Mouse (Mus musculus) MEL (cell line): ENCODE measurements around the gene Abtb1. TPM values are rescaled to one million over a fixed set of nuclear protein-coding genes. Genes with fewer than 3 reads are reported as not detected.

Experiments used
- DNase-seq: peaks from one replicate; pipeline ENCODE4 v3.0.0; 2011; ENCODE audit warnings: low read depth, low spot score
- H3K27ac ChIP-seq: 2 replicates; pipeline ENCODE4 v1.5.1; 2012; ENCODE audit warnings: low read depth, mild to moderate bottlenecking, control low read depth, low read length, moderate library complexity; ENCODE audit not compliant: control insufficient read depth
- H3K27me3 ChIP-seq, 2 experiments: fragments of 150-350 bp in 1 of 2; sonication (generic) in 1 of 2; 2 replicates each; pipeline ENCODE4 v1.6.1; 2012; ENCODE audit warnings: low read length in 2 of 2, mild to moderate bottlenecking in 2 of 2, improper control_type of control experiment in 1 of 2, moderate library complexity in 1 of 2; ENCODE audit not compliant: insufficient read depth in 2 of 2, control insufficient read depth in 1 of 2
- H3K36me3 ChIP-seq, 2 experiments: 2 replicates each; pipeline ENCODE4 v1.6.1; 2012 to 2014; ENCODE audit warnings: low read length in 2 of 2, improper control_type of control experiment in 1 of 2, inconsistent platforms in 1 of 2, mild to moderate bottlenecking in 1 of 2; ENCODE audit not compliant: insufficient read depth in 2 of 2, control insufficient read depth in 1 of 2
- H3K4me1 ChIP-seq, 2 experiments: fragments of 150-350 bp in 1 of 2; sonication (generic) in 1 of 2; 2 replicates each; pipeline ENCODE4 v1.6.1; 2012; ENCODE audit warnings: low read length in 2 of 2, improper control_type of control experiment in 1 of 2, mild to moderate bottlenecking in 1 of 2; ENCODE audit not compliant: insufficient read depth in 2 of 2, control insufficient read depth in 1 of 2
- H3K4me3 ChIP-seq, 2 experiments: fragments of 150-350 bp in 1 of 2; sonication (generic) in 1 of 2; 2 replicates each; pipeline ENCODE4 v1.5.1; 2012; ENCODE audit warnings: low read depth in 2 of 2, low read length in 2 of 2, mild to moderate bottlenecking in 2 of 2, moderate library complexity in 2 of 2, control low read depth in 1 of 2, improper control_type of control experiment in 1 of 2; ENCODE audit not compliant: control insufficient read depth in 1 of 2, insufficient read depth in 1 of 2
- H3K79me2 ChIP-seq: 2 replicates; pipeline ENCODE4 v1.6.1; 2012; ENCODE audit warnings: mild to moderate bottlenecking, low read length, moderate library complexity; ENCODE audit not compliant: control insufficient read depth, poor library complexity, insufficient read depth
- H3K9ac ChIP-seq: 2 replicates; pipeline ENCODE4 v1.6.1; 2012; ENCODE audit warnings: low read depth, mild to moderate bottlenecking, control low read depth, low read length, moderate library complexity; ENCODE audit not compliant: control insufficient read depth, poor library complexity, severe bottlenecking
- H3K9me3 ChIP-seq: fragments of 150-350 bp; sonication (generic); replicated peaks from 2 replicates; pipeline ENCODE4 v1.6.1; 2012; ENCODE audit warnings: mild to moderate bottlenecking, low read length, improper control_type of control experiment, moderate library complexity; ENCODE audit not compliant: insufficient read depth
- BHLHE40 ChIP-seq: IDR thresholded peaks from 2 replicates; pipeline ENCODE4 v1.6.1; 2012; ENCODE audit warnings: low read depth, mild to moderate bottlenecking, inconsistent platforms, low read length, improper control_type of control experiment, borderline replicate concordance
- CHD1 ChIP-seq: IDR thresholded peaks from 2 replicates; pipeline ENCODE4 v1.6.1; 2012; ENCODE audit warnings: low read depth, mild to moderate bottlenecking, inconsistent platforms, low read length, improper control_type of control experiment
- CHD2 ChIP-seq: IDR thresholded peaks from 2 replicates; pipeline ENCODE4 v1.6.1; 2011; ENCODE audit warnings: low read length, improper control_type of control experiment
- CTCF ChIP-seq, 3 experiments: IDR thresholded peaks in 2 of 3; conservative IDR thresholded peaks in 1 of 3; 2 replicates each; pipeline ENCODE4 v1.5.1; 2011 to 2012; ENCODE audit warnings: low read length in 3 of 3, low read depth in 2 of 3, mild to moderate bottlenecking in 2 of 3, improper control_type of control experiment in 1 of 3, inconsistent platforms in 1 of 3, mixed read lengths in 1 of 3, moderate library complexity in 1 of 3; ENCODE audit not compliant: control insufficient read depth in 1 of 3, insufficient read depth in 1 of 3, poor library complexity in 1 of 3, severe bottlenecking in 1 of 3
- ETS1 ChIP-seq: IDR thresholded peaks from 2 replicates; pipeline ENCODE4 v1.6.1; 2012; ENCODE audit warnings: low read depth, mild to moderate bottlenecking, inconsistent platforms, low read length, improper control_type of control experiment, moderate library complexity
- GABPA ChIP-seq: IDR thresholded peaks from 2 replicates; pipeline ENCODE4 v1.6.1; 2012; ENCODE audit warnings: low read depth, mild to moderate bottlenecking, inconsistent platforms, low read length, improper control_type of control experiment, moderate library complexity
- GATA1 ChIP-seq: IDR thresholded peaks from 2 replicates; pipeline ENCODE4 v1.6.1; 2011; ENCODE audit warnings: low read depth, low read length, improper control_type of control experiment
- MAZ ChIP-seq: IDR thresholded peaks from 2 replicates; pipeline ENCODE4 v1.6.1; 2012; ENCODE audit warnings: low read depth, mild to moderate bottlenecking, inconsistent platforms, low read length, improper control_type of control experiment
- MEF2A ChIP-seq: IDR thresholded peaks from 2 replicates; pipeline ENCODE4 v1.6.1; 2014; ENCODE audit warnings: low read depth, mild to moderate bottlenecking, inconsistent platforms, low read length, improper control_type of control experiment; ENCODE audit not compliant: poor library complexity, insufficient replicate concordance, severe bottlenecking; ENCODE audit errors: extremely low read depth
- MXI1 ChIP-seq: IDR thresholded peaks from 2 replicates; pipeline ENCODE4 v1.6.1; 2011; ENCODE audit warnings: mild to moderate bottlenecking, low read depth, low read length, improper control_type of control experiment
- NELFE ChIP-seq: IDR thresholded peaks from 2 replicates; pipeline ENCODE4 v1.6.1; 2011; ENCODE audit warnings: low read depth, low read length, improper control_type of control experiment
- NRF1 ChIP-seq: IDR thresholded peaks from 2 replicates; pipeline ENCODE4 v1.6.1; 2014; ENCODE audit warnings: low read depth, mild to moderate bottlenecking, inconsistent platforms, low read length, improper control_type of control experiment, moderate library complexity; ENCODE audit not compliant: poor library complexity, insufficient read depth, severe bottlenecking
- POLR2A ChIP-seq, 2 experiments: IDR thresholded peaks; 2 replicates each; pipeline ENCODE4 v1.6.1; 2011 to 2012; ENCODE audit warnings: low read length in 2 of 2, mild to moderate bottlenecking in 2 of 2, control low read depth in 1 of 2, improper control_type of control experiment in 1 of 2, low read depth in 1 of 2, moderate library complexity in 1 of 2; ENCODE audit not compliant: control insufficient read depth in 1 of 2, insufficient read depth in 1 of 2, poor library complexity in 1 of 2
- POLR2AphosphoS2 ChIP-seq: IDR thresholded peaks from 2 replicates; pipeline ENCODE4 v1.6.1; 2011; ENCODE audit warnings: low read length, improper control_type of control experiment
- RAD21 ChIP-seq: IDR thresholded peaks from 2 replicates; pipeline ENCODE4 v1.6.1; 2011; ENCODE audit warnings: mild to moderate bottlenecking, low read depth, low read length, improper control_type of control experiment
- TAL1 ChIP-seq: IDR thresholded peaks from 2 replicates; pipeline ENCODE4 v1.6.1; 2012; ENCODE audit warnings: mild to moderate bottlenecking, inconsistent platforms, low read length, moderate library complexity, mixed read lengths
- TCF12 ChIP-seq: IDR thresholded peaks from 2 replicates; pipeline ENCODE4 v1.6.1; 2014; ENCODE audit warnings: low read depth, mild to moderate bottlenecking, inconsistent platforms, low read length, improper control_type of control experiment, moderate library complexity
- UBTF ChIP-seq: IDR thresholded peaks from 2 replicates; pipeline ENCODE4 v1.6.1; 2012; ENCODE audit warnings: low read depth, mild to moderate bottlenecking, inconsistent platforms, low read length, improper control_type of control experiment, moderate library complexity, borderline replicate concordance; ENCODE audit not compliant: insufficient read depth
- USF1 ChIP-seq: IDR thresholded peaks from 2 replicates; pipeline ENCODE4 v1.6.1; 2014; ENCODE audit warnings: low read depth, mild to moderate bottlenecking, inconsistent platforms, low read length, improper control_type of control experiment, moderate library complexity
- ZC3H11A ChIP-seq: IDR thresholded peaks from 2 replicates; pipeline ENCODE4 v1.6.1; 2012; ENCODE audit warnings: low read depth, mild to moderate bottlenecking, inconsistent platforms, low read length, improper control_type of control experiment
- ZNF384 ChIP-seq: IDR thresholded peaks from 2 replicates; pipeline ENCODE4 v1.6.1; 2012; ENCODE audit warnings: low read depth, mild to moderate bottlenecking, inconsistent platforms, low read length, improper control_type of control experiment
- polyA plus RNA-seq, 2 experiments: library from polyadenylated mRNA; stranded (reverse) in 1 of 2; unstranded in 1 of 2; fragments of >175 nt in 1 of 2; fragments of >200 nt in 1 of 2; gene quantifications; 2 replicates each; pipeline versions ENCODE4 v1.2.1 to v1.2.4; 2012; ENCODE audit warnings: low replicate concordance in 2 of 2, low read depth in 1 of 2; ENCODE audit not compliant: insufficient read length in 2 of 2, insufficient read depth in 1 of 2, missing spikeins in 1 of 2
- total RNA-seq: library from RNA; depleted of rRNA; stranded (reverse); fragments of 300-350 nt; gene quantifications from 2 replicates; pipeline ENCODE4 v1.2.3, GENCODE M21; 2012

The Abtb1 gene
- total and polyA plus RNA-seq, 3 experiments: 7.4 to 16.9 TPM; not detected in 1

GRCm38 (mm10) chr6:88821901-88822300, 19.9 kb downstream of the Abtb1 start:
- peaks cover 0 to 3% of the 10 kb centered on the region in 2 experiments; a peak in 1 of 4 replicates for H3K27me3 ChIP-seq
- no peak overlapping the region for H3K27ac ChIP-seq
- DNase-seq: no peak
- H3K79me2 ChIP-seq: no peaks in the 10 kb centered on the region
- TF ChIP-seq CTCF (IDR thresholded peaks at IDR 0.05 in 2 of 3, conservative IDR thresholded peaks at IDR 0.05 in 1 of 3; ENCODE audit: control insufficient read depth in 1 of 3, insufficient read depth in 1 of 3, low read depth in 2 of 3, low read length in 3 of 3, poor library complexity in 1 of 3, severe bottlenecking in 1 of 3): no peak
- TF ChIP-seq GABPA: no peak
- no peak overlapping the region for H3K9ac ChIP-seq
- H3K4me3 ChIP-seq: no peak overlapping the region
- H3K36me3 ChIP-seq: no peaks in the 10 kb centered on the region
- no peaks in the 10 kb centered on the region; a peak in 1 of 4 replicates for H3K4me1 ChIP-seq
- H3K9me3 ChIP-seq: no peaks in the 10 kb centered on the region

- H3K4me1 ChIP-seq: no peaks in the 10 kb centered on the region; a peak in 1 of 4 replicates
- H3K27ac ChIP-seq: no peak overlapping the region
- H3K4me3 ChIP-seq: no peak overlapping the region
- no peak for DNase-seq
- no peaks in the 10 kb centered on the region for H3K79me2 ChIP-seq
- H3K9me3 ChIP-seq: no peaks in the 10 kb centered on the region
- no peaks in the 10 kb centered on the region for H3K36me3 ChIP-seq
- no peak overlapping the region for H3K9ac ChIP-seq
- peaks cover 0 to 3% of the 10 kb centered on the region in 2 experiments; a peak in 1 of 4 replicates for H3K27me3 ChIP-seq
- TF ChIP-seq USF1 (peak; percentile 77), RAD21 (no peak), ZNF384 (no peak), ZC3H11A (no peak), NELFE (no peak), CHD2 (no peak), UBTF (no peak), MXI1 (no peak)
These were observed 20.5 kb downstream of the Abtb1 start for GRCm38 (mm10) chr6:88821294-88821693.

- H3K4me1 ChIP-seq: no peaks in the 10 kb centered on the region; a peak in 1 of 4 replicates
- no peak for DNase-seq
- no peaks in the 10 kb centered on the region for H3K36me3 ChIP-seq
- H3K9ac ChIP-seq: no peak overlapping the region
- no peak overlapping the region for H3K4me3 ChIP-seq
- H3K79me2 ChIP-seq: no peaks in the 10 kb centered on the region
- no peak overlapping the region for H3K27ac ChIP-seq
- H3K9me3 ChIP-seq: no peaks in the 10 kb centered on the region
- TF ChIP-seq CTCF (IDR thresholded peaks at IDR 0.05 in 2 of 3, conservative IDR thresholded peaks at IDR 0.05 in 1 of 3; ENCODE audit: control insufficient read depth in 1 of 3, insufficient read depth in 1 of 3, low read depth in 2 of 3, low read length in 3 of 3, poor library complexity in 1 of 3, severe bottlenecking in 1 of 3) (no peak), BHLHE40 (no peak), ZC3H11A (no peak), RAD21 (no peak), GATA1 (no peak), NRF1 (no peak), ETS1 (no peak), TCF12 (no peak), POLR2AphosphoS2 (no peak), POLR2A (IDR thresholded peaks at IDR 0.05; ENCODE audit: control insufficient read depth in 1 of 2, insufficient read depth in 1 of 2, low read depth in 1 of 2, low read length in 2 of 2, poor library complexity in 1 of 2) (no peak), ZNF384 (no peak), MEF2A (no peak), TAL1 (no peak), MAZ (no peak), CHD1 (no peak)
- peaks cover under 1 to 3% of the 10 kb centered on the region in 2 experiments; a peak in 2 of 4 replicates for H3K27me3 ChIP-seq
These were observed 20.9 kb downstream of the Abtb1 start for GRCm38 (mm10) chr6:88820853-88821252.
